ENCODE assay signal across 8 mouse cellular contexts in the genomic region with DNA sequence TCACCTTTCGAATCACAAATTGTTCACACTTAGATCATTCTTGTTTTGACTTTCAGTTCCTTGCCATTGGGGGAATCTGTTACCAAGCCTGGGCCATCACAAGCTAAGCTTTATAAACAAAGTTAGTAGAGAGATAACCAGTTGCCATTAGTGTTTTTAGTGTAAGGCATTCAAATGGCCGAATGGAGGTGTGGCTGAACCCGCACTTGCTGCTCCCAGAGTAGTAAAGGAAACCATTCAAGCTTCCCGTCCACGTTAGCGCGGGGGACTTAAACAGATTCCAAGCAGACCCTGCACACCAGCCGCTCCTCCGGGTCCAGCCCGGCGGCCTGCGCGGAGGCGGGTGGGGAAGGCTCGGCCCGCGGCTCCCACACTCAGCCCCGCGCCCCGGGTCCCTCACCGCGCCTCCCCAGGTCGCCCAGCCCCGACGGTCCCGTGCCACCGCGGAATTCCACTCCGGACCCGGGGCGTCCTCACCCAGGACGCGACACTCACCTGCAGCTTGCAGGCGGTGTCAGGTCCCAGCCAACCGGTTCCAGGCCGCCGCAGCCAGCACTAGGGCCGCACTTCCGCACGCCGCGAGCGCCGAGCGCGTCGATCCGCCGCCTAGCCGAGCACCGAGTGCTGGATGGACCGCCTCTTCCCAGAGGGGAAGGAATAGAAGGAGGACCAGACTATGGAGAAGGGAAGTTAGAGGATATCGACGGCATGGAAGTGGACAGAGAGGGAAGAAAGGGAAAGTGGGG. TPM values are rescaled to one million over a fixed set of nuclear protein-coding genes. Genes with fewer than 3 reads are reported as not detected.
DNase-seq lines count a peak whose midpoint lies in the region; ATAC-seq and TF ChIP-seq lines count a peak whose summit lies in the region.

A gene (minus strand): TSS at position 593 of the 746 bp plus-strand sequence.
A gene (plus strand): TSS at position 704 of the 746 bp plus-strand sequence.

- no peaks in the 10 kb centered on the region for H3K9me3 ChIP-seq in embryonic facial prominence, embryonic 14.5 days (ENCODE audit: control insufficient read depth, low read length)
- no peaks in the 10 kb centered on the region for H3K9me3 ChIP-seq in limb, embryonic 14.5 days (ENCODE audit: control insufficient read depth, low read length)
- no peaks in the 10 kb centered on the region for H3K9me3 ChIP-seq in midbrain, embryonic 16.5 days (replicated peaks; ENCODE audit: control insufficient read depth, low read length, poor library complexity, severe bottlenecking)

- peak within 1 kb of the TSS; percentile 91 for H3K9ac ChIP-seq in embryonic facial prominence, embryonic 14.5 days (ENCODE audit: low read depth, low read length)
- peak within 1 kb of the TSS; percentile 81 for H3K9ac ChIP-seq in heart, adult 2 months (ENCODE audit: low read depth, low read length)
- peak within 1 kb of the TSS; percentile 79 for H3K9ac ChIP-seq in limb, embryonic 14.5 days (ENCODE audit: low read depth, low read length, severe bottlenecking)
- peak within 1 kb of the TSS; percentile 94 for H3K9ac ChIP-seq in midbrain, embryonic 16.5 days (ENCODE audit: low read depth, low read length)

- 0 out of 2 replicates have a peak, but pooled peaks have one; percentile 32 for TF ChIP-seq POLR2A in heart, adult 2 months (IDR thresholded peaks at IDR 0.05; ENCODE audit: insufficient read depth, low read depth, low read length)
- TF ChIP-seq POLR2A in limb, embryonic 14.5 days (IDR thresholded peaks at IDR 0.05; ENCODE audit: borderline replicate concordance, extremely low read depth, insufficient read depth, insufficient read length) = no peak
- TF ChIP-seq POLR2A in spleen, adult 2 months (IDR thresholded peaks at IDR 0.05; ENCODE audit: low read depth, low read length) = peak; percentile 75

- whole genome bisulfite sequencing in embryonic facial prominence, embryonic 14.5 days = under 1% methylated on average over 40 of the region's 54 CpGs
- under 1% methylated on average over 51 of the region's 54 CpGs for WGBS in heart, adult 2 months
- WGBS in limb, embryonic 14.5 days = under 1% methylated on average over 51 of the region's 54 CpGs
- WGBS in midbrain, embryonic 16.5 days = under 1% methylated on average over 53 of the region's 54 CpGs
- 1% methylated on average over 52 of the region's 54 CpGs for WGBS in spleen, adult 2 months

- H3K79me2 ChIP-seq in heart, adult 2 months (replicated peaks; ENCODE audit: control insufficient read depth, insufficient read depth, low read length) = no peaks in the 10 kb centered on the region

- 0 out of 2 replicates have a peak, but pooled peaks have one; percentile 61 for TF ChIP-seq EP300 in heart, adult 2 months (IDR thresholded peaks at IDR 0.05; ENCODE audit: insufficient read depth, low read depth, low read length)

- intact Hi-C loops in heart, adult 2 months (cut with DNase I) = loop anchor here (1.0 to 5.0 kb wide), 2 partner anchors 11 to 426 kb away; a partner anchor contains a TSS

- H3K4me2 ChIP-seq in embryonic facial prominence, embryonic 14.5 days (ENCODE audit: low read depth, low read length) = peak within 1 kb of the TSS; percentile 56
- H3K4me2 ChIP-seq in limb, embryonic 14.5 days (replicated peaks; ENCODE audit: low read depth, low read length, severe bottlenecking) = peak within 1 kb of the TSS; percentile 66
- H3K4me2 ChIP-seq in midbrain, embryonic 16.5 days (ENCODE audit: low read length) = peak within 1 kb of the TSS; percentile 64

- no peaks in the 10 kb centered on the region for H3K27me3 ChIP-seq in embryonic facial prominence, embryonic 14.5 days (replicated peaks; ENCODE audit: control insufficient read depth, insufficient read depth, low read length)
- peaks cover 2% of the 10 kb centered on the region for H3K27me3 ChIP-seq in heart, adult 2 months (ENCODE audit: control insufficient read depth, insufficient read depth, low read length)
- H3K27me3 ChIP-seq in limb, embryonic 14.5 days (ENCODE audit: control insufficient read depth, insufficient read depth, low read length) = no peaks in the 10 kb centered on the region
- no peaks in the 10 kb centered on the region; the same call in 1 of the 2 replicates for H3K27me3 ChIP-seq in midbrain, embryonic 16.5 days (ENCODE audit: control insufficient read depth, insufficient read depth, low read depth, low read length)
- H3K27me3 ChIP-seq in spleen, adult 2 months (ENCODE audit: control insufficient read depth, insufficient read depth, low read length) = no peaks in the 10 kb centered on the region

- no peak for TF ChIP-seq CTCF in heart, adult 2 months (IDR thresholded peaks at IDR 0.05)
- TF ChIP-seq CTCF in spleen, adult 2 months (IDR thresholded peaks at IDR 0.05; ENCODE audit: extremely low read depth, insufficient read depth, insufficient read length, insufficient replicate concordance) = no peak

- peak within 1 kb of the TSS; percentile 84 for H3K27ac ChIP-seq in embryonic facial prominence, embryonic 14.5 days (replicated peaks; ENCODE audit: low read depth, low read length)
- peak within 1 kb of the TSS; percentile 82 for H3K27ac ChIP-seq in heart, adult 2 months
- H3K27ac ChIP-seq in limb, embryonic 14.5 days (replicated peaks; ENCODE audit: low read depth, low read length) = peak within 1 kb of the TSS; percentile 67
- H3K27ac ChIP-seq in midbrain, embryonic 16.5 days (ENCODE audit: low read length) = peak within 1 kb of the TSS; percentile 87
- peak within 1 kb of the TSS; percentile 90 for H3K27ac ChIP-seq in spleen, adult 2 months (ENCODE audit: insufficient read depth, low read length)

- H3K36me3 ChIP-seq in embryonic facial prominence, embryonic 14.5 days (ENCODE audit: control insufficient read depth, insufficient read depth, low read length) = no peaks in the 10 kb centered on the region
- H3K36me3 ChIP-seq in heart, adult 2 months (ENCODE audit: control insufficient read depth, insufficient read depth, low read length) = peaks cover 4% of the 10 kb centered on the region; the same call in 1 of the 2 replicates
- H3K36me3 ChIP-seq in limb, embryonic 14.5 days (ENCODE audit: control insufficient read depth, insufficient read depth, low read length) = no peaks in the 10 kb centered on the region
- H3K36me3 ChIP-seq in midbrain, embryonic 16.5 days (ENCODE audit: control insufficient read depth, insufficient read depth, low read length) = no peaks in the 10 kb centered on the region
- H3K36me3 ChIP-seq in spleen, adult 2 months (ENCODE audit: control insufficient read depth, insufficient read depth, low read length) = no peaks in the 10 kb centered on the region

- peak; percentile 90 for DNase-seq in A20 (ENCODE audit: low read depth, low spot score)
- peak; percentile 63 to 74 for DNase-seq in adrenal gland, postnatal 4 days (ENCODE audit: low spot score in 2 of 2)
- peak; percentile 91 for DNase-seq in embryonic facial prominence, embryonic 14.5 days (ENCODE audit: low spot score)
- peak; percentile 88 to 92 for DNase-seq in heart, adult 2 months
- peak; percentile 80 to 83 for DNase-seq in kidney, adult 8-10 months
- peak; percentile 78 for DNase-seq in limb, embryonic 14.5 days (ENCODE audit: low spot score)
- DNase-seq in spleen, adult 2 months (ENCODE audit: low read depth in 1 of 2, low spot score in 2 of 2) = peak; percentile 49 to 76

- peak; percentile 98 for ATAC-seq in embryonic facial prominence, embryonic 14.5 days (ENCODE audit: low read depth)
- peak; percentile 97 for ATAC-seq in limb, embryonic 14.5 days (ENCODE audit: low FRiP score, low read depth)
- peak; percentile 99 for ATAC-seq in midbrain, embryonic 16.5 days

- peak within 1 kb of the TSS; percentile 77 for H3K4me3 ChIP-seq in embryonic facial prominence, embryonic 14.5 days (ENCODE audit: low read depth, low read length)
- peak within 1 kb of the TSS; percentile 85 for H3K4me3 ChIP-seq in heart, adult 2 months
- H3K4me3 ChIP-seq in limb, embryonic 14.5 days (replicated peaks; ENCODE audit: low read length) = peak within 1 kb of the TSS; percentile 75
- peak within 1 kb of the TSS; percentile 93 for H3K4me3 ChIP-seq in midbrain, embryonic 16.5 days (ENCODE audit: low read depth, low read length)
- H3K4me3 ChIP-seq in spleen, adult 2 months (ENCODE audit: extremely low read depth, insufficient read depth, insufficient read length) = peak within 1 kb of the TSS; percentile 91

- H3K4me1 ChIP-seq in embryonic facial prominence, embryonic 14.5 days (ENCODE audit: control insufficient read depth, insufficient read depth, low read length) = peaks cover 9% of the 10 kb centered on the region; the same call in 1 of the 2 replicates
- H3K4me1 ChIP-seq in heart, adult 2 months (ENCODE audit: control insufficient read depth, insufficient read depth, low read length) = peaks cover 1% of the 10 kb centered on the region
- peaks cover 12% of the 10 kb centered on the region for H3K4me1 ChIP-seq in limb, embryonic 14.5 days (ENCODE audit: control insufficient read depth, insufficient read depth, low read length)
- peaks cover 12% of the 10 kb centered on the region for H3K4me1 ChIP-seq in midbrain, embryonic 16.5 days (ENCODE audit: control insufficient read depth, insufficient read depth, low read length)
- H3K4me1 ChIP-seq in spleen, adult 2 months (ENCODE audit: control insufficient read depth, insufficient read depth, insufficient read length) = peaks cover 6% of the 10 kb centered on the region

RNA-seq across cellular contexts. Expression of the first gene that starts in this region (rescaled TPM):
- 10 to 100 TPM; 33.9 to 36.3 TPM for total RNA-seq in adrenal gland, postnatal 4 days (2021)
- polyA plus RNA-seq in embryonic facial prominence, embryonic 14.5 days (2014; fragmentation: Nextera tagmentation; extraction: Ambion mirVana) = 26.8 and 32.8 TPM in 2 replicates
- 10 to 100 TPM; 14.3 to 14.7 TPM for total RNA-seq in heart, adult 2 months (2021)
- 6.4 and 11.4 TPM in 2 replicates for polyA plus RNA-seq in heart, adult 2 months (2012; rRNA removed)
- 20.4 and 20.9 TPM in 2 replicates for polyA plus RNA-seq in limb, embryonic 14.5 days (2012; rRNA removed)
- 32.7 and 34.5 TPM in 2 replicates for polyA plus RNA-seq in limb, embryonic 14.5 days (2014; fragmentation: Nextera tagmentation; extraction: Ambion mirVana)
- polyA plus RNA-seq in midbrain, embryonic 16.5 days (2015; fragmentation: Nextera tagmentation; extraction: Ambion mirVana) = 58.6 and 60.4 TPM in 2 replicates
- 7.6 and 8.1 TPM in 2 replicates for polyA plus RNA-seq in spleen, adult 2 months (2012; rRNA removed)

RNA-seq across cellular contexts. Expression of the second gene that starts in this region (rescaled TPM):
- under 1 TPM; 0.28 to 0.39 TPM for total RNA-seq in adrenal gland, postnatal 4 days (2021)
- polyA plus RNA-seq in embryonic facial prominence, embryonic 14.5 days (2014; fragmentation: Nextera tagmentation; extraction: Ambion mirVana) = 0.10 TPM in 1 of 2 replicates, not detected in the other
- total RNA-seq in heart, adult 2 months (2021) = not detected
- polyA plus RNA-seq in heart, adult 2 months (2012; rRNA removed) = not detected in 2 replicates
- 0.08 TPM in 1 of 2 replicates, not detected in the other for polyA plus RNA-seq in limb, embryonic 14.5 days (2012; rRNA removed)
- polyA plus RNA-seq in limb, embryonic 14.5 days (2014; fragmentation: Nextera tagmentation; extraction: Ambion mirVana) = 0.17 TPM in 1 of 2 replicates, not detected in the other
- polyA plus RNA-seq in midbrain, embryonic 16.5 days (2015; fragmentation: Nextera tagmentation; extraction: Ambion mirVana) = 0.11 TPM in 1 of 2 replicates, not detected in the other
- polyA plus RNA-seq in spleen, adult 2 months (2012; rRNA removed) = not detected in 2 replicates

Comparison
In these comparisons a context has a peak if more than half of its experiments do, and no peak if none do; other contexts are left out.
1. Peak in every context shown above with its lines: DNase-seq, ATAC-seq, H3K4me3 ChIP-seq and H3K27ac ChIP-seq.